Mouse (Mus musculus) bone marrow, adult 2 months (tissue): ENCODE results near the gene Fbxo27.

Experiments used
- CTCF ChIP-seq: fragments of 200-500 bp; IDR thresholded peaks from 2 replicates; pipeline ENCODE4 v1.5.1; 2011; ENCODE audit warnings: low read length, control low read depth; ENCODE audit not compliant: control insufficient read depth, insufficient read depth
- POLR2A ChIP-seq: fragments of 200-500 bp; IDR thresholded peaks from 2 replicates; pipeline ENCODE4 v1.6.1; 2011; ENCODE audit warnings: low read depth, mild to moderate bottlenecking, control low read depth, low read length, borderline replicate concordance; ENCODE audit not compliant: control insufficient read depth

DNA sequence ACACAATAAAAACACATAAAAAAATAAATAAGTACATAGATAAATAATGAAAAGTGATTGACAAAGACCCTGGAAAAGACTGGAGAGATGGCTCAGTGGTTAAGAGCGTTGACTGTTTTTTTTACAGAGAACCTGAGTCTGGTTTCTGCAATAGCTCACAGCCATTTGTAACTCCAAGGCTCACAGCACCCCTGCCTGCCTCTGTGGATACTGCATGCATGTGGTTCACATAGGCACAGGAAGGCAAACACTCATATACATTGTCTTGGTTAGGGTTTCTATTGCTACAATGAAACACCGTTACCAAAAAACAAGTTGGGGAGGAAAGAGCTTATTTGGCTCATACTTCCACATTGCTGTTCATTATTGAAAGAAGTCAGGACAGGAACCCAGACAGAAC is 22.9 kb downstream of the Fbxo27 start:
- TF ChIP-seq POLR2A = no peak
- TF ChIP-seq CTCF = no peak
